Mouse (Mus musculus) erythroblast, adult 5-6 weeks (primary cell): Measurements from ENCODE around the gene Lgals3bp. TPM values are rescaled to one million over a fixed set of nuclear protein-coding genes. Genes with fewer than 3 reads are reported as not detected.
A peak's percentile ranks its signal among the peaks of the same experiment; 100 is the strongest.

Experiments used
- ATAC-seq: replicated peaks from 2 replicates; pipeline ENCODE4 v1.8.0; 2016; ENCODE audit warnings: moderate number of reproducible peaks, mild to moderate bottlenecking, moderate TSS enrichment, inconsistent platforms; ENCODE audit not compliant: poor library complexity, low FRiP score, severe bottlenecking
- total RNA-seq, 2 experiments: library from RNA; stranded (forward) in 1 of 2; stranded (reverse) in 1 of 2; fragments of 150-400 nt in 1 of 2; fragments of 200-764, 138-1000 nt in 1 of 2; gene quantifications; 2 replicates each; pipeline versions ENCODE4 v1.2.3 to v1.2.4; 2015 to 2017; ENCODE audit warnings: low replicate concordance in 2 of 2

Gene Lgals3bp
- total RNA-seq (2015; ENCODE audit: low replicate concordance), result 54.5 and 58.0 TPM in 2 replicates
- 7.7 and 18.0 TPM in 2 replicates for total RNA-seq (2017; ENCODE audit: low replicate concordance)

DNA sequence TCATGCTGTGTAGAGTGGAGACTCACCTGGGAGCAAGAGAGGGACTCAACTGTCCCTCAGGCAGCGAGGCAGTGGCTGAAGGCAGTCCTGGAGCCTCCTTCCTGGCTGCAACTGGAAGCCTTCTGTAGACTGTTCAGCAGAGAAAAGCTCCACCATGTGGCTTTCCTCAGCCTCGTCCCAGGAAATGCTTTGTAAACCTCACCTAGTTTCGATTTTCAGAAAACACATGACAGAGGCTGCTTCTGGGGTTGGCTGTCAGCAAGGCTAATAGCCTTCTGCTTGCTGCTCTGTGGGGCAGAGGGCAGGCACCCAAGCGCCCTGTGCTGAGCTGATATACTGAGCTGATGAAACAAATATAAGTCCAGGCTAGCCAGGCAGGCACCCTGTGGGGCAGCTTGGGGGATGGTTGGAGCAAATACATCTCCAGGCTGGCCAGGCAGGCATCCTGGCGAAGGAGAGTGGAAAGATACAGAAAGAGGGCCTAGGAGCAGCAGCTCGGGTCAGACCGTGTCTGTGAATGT lies at the start of gene Lgals3bp:
Lgals3bp (minus strand) TSS at position 333 of the 521 bp plus-strand sequence.
- ATAC-seq, result peak; percentile 52

DNA sequence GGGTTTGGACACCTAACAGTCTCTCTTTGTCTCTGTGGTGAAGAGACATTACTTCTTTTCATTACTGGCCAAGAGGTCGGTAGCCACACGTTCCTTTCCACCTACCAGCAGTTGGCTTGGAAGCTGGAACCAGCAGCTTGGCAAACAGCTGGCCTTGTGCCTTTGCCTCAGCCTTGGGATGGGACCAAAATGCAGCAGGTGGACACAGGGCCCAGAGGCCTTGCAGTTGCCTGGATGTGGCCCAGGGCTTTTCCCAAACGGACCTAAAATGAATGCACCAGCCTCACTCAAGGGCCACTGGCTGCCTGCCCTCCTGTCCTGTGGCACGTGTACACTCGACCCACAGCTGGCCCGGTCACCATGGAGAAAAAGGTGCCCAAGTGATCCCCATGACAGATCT lies 49.3 kb upstream of the Lgals3bp start:
- no peak for ATAC-seq

DNA sequence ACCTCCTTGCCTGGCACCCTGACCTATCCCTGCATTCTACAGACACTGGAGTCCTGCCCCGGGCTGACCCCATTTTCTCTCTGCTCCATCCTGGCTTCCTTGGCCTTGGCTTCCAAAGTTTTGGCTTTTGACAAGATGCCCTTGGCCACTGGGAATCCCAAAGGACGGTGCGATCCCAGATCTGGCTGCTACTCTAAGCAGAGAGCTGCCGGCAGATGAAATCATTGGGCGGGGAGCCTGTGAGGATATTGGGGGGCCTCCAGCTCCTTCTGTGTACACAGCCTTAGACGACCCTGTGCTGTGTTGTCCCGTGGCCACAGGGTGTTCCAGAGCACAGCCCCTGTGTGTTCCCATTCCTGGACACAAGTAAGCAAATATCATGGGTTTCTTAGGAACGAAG lies 46.5 kb upstream of the Lgals3bp start:
- no peak for ATAC-seq

DNA sequence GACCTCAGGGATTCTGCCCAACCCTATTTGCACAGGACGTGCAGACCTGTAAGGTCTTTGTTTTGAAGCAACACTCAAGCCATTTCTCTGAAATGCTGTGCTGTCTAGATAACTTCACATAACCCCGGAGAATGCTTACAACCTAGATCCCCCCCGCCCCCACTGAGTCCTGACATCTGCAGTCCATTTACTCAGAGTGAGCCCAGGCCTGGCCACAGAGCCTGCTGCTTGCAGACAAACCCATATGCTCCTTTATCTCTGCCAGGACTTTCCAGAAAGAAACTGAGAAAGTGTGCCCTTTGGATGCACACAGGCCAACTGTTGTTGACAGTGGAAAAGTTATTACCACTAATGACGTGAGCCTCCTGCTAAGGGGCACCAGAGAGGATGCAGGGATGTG lies 45.5 kb upstream of the Lgals3bp start:
- no peak for ATAC-seq

DNA sequence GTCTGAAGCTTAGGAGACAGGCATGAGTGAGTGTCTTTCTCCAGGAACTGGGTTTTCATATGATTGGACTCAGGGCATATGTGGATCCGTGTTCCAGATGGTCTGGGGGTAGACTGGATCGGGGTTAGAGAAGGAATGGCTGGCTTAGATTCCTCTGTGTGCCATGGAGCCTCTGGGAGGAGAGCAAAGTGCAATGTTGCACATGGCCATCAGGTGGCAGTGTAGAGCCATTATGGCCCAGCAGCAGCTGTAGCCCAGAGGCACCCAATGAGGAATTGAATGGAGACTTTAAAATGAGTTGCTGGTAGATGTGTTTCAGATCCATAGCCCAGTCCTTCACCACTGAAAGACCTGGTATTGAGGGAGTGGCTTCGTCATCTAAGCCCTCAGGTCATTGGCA lies 44.0 kb upstream of the Lgals3bp start:
- ATAC-seq, result peak; percentile 76

DNA sequence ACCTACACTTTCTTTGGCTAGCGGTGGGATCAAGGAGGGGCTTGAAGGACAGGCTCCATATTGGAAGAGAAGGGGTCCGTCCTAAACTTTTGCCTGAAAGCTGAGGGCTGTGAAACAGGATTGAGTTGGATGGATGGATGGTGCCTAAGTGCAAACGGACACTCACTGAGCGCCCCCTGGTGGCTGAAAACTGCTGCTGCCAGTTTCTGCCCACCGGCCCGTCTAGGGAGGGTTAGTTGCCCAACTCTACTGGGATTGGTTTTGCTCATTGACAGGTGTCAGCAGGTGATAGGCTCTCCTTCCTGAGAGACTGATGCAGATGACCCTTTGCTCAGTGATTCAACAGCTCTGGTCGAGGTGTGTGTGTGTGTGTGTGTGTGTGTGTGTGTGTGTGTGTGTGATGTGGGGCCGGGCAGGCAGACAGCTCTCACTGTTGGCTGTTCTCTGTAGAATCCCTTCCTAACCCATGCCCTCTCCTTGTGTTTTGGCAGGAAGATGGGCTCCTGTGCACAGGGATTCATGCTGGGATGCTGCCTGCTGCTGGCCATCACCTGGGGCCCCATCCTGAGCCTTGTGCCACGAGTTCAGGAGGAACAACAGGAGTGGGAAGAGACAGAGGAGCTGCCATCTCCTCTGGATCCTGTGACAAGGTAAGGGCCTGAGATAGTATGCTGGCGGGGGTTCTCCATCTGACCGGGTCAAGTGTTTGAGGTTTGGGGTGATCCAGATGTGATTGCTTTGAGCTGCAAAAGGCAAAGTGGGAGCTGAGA lies 41.5 kb upstream of the Lgals3bp start:
- 0 out of 2 replicates have a peak, but pooled peaks have one; percentile 39 for ATAC-seq

DNA sequence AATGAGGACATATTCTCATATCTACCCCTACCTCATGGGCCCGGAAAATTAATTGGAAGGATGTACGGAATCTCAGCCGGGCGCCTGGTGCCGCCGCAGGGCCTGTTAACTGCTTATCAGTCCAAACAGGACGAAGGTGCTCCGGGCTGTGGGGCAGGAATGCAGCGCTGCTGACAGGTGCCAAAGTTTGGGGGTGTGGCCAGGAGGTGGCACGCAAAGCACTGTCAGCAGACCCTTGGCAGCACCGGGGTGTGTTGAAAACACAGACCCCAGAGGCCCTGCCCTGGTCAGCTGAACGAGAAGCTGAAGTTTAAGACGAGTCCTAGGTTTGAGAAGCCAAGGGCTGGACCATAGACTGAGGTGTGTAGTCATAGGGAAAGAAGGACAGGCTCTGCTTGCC lies 40.8 kb upstream of the Lgals3bp start:
- no peak for ATAC-seq

DNA sequence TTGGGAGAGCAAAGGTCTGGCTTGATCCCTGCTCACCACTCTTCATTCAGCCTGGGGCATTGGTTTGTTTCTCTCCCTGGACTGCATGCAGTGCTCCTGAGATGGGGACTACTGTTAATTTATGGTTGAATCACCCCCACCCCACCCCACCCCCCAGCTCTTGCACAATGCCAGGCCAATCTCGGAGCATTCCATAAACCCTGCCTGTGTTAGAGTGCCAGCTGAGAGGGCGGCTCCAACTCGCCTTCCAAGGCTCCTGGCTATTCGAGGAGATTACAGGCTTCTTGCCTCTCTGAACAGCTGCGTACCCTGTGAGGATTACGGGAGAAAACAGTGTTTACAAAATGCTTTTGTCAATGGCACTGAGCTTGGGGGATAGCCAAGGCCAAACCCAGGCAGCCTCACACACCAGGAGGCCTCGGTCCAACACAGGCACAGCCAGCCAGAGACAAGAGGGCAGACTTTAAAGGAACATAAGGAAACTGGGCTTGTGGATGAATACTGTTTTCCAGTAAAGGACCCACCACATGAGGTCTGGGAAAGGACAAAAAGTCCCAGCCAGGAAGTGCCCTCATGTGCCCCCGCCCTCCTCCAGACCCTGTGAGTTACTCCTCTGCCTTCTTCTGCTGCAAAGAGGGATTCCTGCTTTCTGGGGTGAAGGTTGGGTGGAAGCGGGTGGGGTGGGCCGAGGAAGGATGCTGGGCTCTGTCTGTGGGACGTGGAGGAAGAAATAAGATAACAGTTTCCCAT lies 36.9 kb upstream of the Lgals3bp start:
- ATAC-seq, result no peak

DNA sequence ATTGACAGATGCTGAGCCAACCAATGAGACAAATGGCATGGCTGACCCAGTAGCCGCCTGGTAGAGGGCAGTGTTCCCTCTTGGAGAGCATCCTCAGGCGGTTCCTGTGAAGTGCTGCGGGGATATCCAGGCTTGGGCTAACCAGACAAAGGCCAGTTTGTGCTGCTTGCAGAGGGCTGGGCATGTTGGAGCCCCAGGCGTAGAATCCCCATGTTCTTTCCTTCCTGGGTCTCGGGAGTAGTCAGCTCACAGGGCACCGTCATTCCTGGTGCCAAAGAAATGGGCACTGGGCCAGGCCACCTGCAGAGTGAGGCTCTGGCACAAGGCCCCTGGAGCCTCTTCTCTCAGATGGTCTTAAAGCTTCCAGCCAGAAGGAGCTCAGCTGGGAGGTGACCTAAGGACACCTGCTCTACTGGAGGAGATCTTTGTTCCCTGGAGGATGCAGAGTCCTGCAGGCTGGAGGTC lies 34.6 kb upstream of the Lgals3bp start:
- ATAC-seq, result no peak

DNA sequence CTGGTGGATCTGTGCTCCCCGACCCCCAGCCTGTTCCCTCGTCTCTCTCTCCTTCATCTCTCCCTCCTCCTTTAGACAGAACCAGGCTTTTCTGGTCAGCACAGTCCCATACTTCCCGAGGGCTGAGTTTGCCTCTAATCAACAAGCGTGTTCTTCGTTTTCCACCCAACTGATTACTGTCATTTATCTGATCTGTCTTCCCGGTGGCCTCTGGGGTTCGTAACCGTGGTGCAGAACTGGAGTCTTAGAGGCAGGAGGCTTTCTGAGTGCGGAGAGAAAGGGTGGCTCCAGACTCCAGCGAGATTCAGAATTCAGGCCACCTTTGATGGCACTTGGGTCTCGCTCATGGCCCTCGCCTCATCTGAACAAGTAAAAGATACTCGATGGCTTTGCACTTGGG lies 32.2 kb upstream of the Lgals3bp start:
- ATAC-seq, result no peak

DNA sequence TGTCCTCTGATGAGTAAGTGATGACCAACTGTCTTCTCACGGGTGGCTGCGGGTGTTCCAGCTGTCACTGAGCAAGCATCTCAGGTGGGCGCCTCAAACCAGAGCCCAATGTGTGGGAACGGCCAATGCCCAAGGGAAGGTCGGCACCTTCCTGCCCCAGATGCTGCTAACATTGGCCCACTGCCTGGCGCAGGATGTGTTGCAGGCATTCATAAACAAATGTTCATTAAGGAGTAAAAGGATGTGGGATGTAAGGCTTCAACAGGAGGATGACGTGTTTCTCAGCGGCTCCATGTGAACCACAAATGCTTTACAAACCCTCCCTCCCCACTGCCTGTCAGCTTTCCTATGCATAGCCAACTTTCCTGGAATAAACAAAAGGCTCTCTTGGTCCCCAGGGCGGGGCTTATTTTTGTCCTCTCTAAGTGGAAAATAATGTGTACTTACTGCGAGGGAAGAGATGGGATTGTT lies 31.5 kb upstream of the Lgals3bp start:
- no peak for ATAC-seq

DNA sequence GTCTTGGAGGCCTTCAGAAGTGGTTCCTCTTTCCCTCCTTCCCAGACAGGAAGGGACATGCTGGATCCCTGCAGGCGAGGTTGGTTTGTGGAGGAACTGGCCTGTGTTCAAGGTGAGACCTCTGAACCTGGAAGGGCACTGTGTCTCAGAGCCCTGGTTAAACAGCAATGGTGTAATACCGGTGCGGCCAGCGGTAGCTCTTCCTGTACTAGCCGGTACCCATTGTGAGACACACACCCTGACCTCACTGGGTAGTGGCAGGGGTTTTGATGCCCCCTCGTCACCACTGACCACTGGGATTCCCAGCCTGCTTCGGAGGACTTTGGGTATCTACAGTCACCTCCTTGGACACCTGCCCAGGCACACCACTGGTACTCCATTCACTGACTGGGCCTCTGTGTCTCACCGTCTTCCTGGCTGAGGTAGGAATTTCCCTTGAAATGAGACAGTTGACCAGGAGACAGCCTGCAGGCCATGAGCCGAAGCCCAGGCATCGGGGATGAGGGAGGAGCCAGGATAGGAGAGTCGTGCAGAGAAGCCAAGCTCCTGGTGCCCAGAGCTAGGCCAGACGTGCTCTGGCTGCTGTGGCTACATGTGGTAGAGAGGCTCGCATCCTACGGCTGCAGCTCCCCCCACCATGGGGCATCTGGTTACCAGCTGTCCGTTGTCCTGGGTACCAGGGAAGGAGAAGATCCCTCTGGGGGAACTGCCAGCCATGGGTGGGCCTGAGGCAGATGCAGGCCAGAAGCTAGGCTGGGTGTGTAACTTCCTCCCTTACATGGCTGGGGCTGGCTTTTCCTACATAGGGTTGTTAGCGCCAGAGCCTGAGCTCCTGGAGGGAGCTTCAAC lies 29.4 kb upstream of the Lgals3bp start:
- no peak for ATAC-seq

DNA sequence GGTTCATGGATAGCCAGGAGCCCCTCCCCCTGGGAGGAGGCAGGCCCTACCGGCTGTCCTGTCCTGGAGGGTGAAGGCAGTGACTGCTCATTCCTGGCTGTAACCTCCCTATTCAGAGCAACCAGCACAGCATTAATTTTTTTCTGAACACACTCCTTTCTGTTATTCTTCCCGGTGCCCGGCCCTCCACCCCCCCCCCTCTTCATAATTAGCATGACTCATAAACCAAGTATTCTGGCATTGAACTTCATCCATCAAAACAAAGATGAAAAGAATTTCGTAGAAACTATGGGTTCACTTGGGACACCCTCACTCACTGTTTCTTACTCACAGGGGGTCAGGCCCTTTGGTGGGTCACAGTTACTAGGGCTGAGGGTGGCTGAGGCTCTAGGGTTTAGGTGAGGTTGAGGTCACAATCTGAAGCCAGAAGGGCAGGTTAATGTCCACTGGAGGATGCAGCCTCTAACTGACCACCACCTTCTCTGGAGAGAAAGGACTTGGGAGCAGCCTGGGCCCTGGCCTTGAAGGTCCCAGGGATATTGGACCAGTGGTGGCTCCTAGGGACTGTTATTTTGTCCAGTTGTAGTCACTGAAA lies 28.5 kb upstream of the Lgals3bp start:
- no peak for ATAC-seq

DNA sequence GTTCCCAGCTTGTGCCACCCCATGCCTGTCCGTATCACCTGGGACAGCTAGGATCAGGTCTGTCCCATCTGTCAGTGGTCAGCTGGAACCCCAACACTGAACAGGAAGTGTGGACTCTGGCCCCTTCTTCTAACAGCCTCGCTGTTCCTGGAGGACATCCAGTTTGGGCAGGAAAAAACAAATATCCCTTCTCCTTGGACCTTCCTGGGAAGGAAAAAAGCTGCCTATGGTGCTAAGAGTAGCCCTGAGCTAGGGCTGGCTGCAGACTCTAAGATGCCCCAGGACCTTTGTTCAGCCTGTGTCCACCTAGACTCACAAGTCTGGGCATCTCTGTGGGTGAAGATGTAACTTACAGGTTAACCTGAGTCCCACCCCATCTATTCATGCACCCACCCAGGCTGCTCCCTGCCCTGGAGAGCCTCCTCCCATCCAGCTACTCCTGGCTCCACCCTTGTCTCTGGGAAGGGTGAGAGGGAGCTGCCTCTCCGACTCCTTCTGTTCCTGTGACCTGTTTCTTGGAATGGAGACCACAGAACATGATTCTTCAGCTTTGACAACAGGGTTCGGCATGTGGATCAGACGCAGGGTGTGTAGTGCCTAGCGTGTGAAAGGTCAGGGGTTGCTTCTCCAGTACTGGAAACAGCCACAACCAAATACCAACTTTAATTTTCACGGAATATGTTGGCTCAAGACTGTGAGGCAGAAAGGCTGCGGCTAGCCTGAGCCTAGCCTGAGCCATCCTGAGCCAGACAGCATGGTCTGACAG lies 27.2 kb upstream of the Lgals3bp start:
- no peak for ATAC-seq

DNA sequence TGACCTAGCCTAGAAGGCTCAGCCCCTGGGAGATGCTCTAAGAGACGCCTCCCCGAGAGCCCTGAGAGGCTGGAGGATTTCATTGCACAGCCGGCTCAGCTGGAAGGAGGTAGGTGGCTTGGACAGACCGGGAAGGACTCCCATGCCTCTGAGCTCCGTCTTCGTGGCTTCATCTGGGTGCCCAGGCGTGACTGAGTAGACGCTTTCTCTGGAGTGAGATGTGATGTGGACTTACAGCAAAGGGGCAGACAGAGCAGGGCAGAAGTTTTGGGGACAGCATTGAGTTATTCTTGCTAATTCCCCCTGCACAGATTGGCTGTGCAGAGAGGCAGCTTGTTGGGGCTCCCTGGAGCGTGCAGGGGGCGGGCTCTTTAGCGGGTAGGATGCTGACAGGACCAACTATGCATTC lies 26.6 kb upstream of the Lgals3bp start:
- no peak for ATAC-seq

DNA sequence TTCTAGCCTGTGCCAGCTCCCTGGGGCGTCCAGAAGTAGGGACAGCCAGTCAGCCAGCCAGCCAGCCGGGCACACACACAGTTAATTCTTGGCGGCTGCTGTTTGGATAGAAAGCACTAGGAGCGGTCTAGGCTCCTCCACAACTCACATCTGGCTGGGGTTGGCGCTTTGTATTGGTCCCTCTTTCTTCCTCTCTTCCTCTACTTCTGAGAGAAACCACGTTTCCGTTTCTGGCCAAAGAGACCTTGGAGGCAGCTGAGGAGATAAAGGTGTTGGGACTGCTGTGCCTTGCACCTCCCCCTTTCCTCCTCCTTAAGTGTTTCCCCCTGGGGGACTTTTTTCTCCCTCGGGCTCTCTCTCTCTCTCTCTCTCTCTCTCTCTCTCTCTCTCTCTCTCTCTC lies 26.1 kb upstream of the Lgals3bp start, which contains the start of gene C1qtnf1:
C1qtnf1 (plus strand) TSS at position 218 of the 400 bp plus-strand sequence.
- ATAC-seq, result no peak

DNA sequence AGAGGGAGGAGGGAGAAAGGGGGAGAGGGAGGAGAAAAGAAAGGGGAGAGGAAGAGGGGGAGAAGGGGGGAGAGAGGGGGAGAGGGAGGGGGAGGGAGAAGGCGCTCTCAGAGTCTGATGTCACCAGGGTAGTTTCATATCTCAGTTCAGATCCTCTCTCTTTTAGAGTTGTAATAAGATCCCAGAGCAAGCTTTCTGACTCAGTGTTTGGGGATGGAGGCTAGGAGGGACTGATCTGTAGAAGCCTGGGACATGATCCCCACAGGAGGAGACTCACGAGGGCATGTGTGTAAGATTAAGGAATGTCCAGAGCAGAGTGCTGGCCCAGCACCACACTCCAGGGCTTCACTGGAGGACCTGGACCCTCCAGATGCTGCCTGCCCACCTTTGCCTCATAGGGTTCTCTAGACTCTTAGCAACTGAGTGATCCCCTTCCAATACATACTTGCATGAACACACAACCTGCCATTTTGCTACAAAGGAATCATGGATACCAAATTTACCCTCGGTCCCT lies 25.4 kb upstream of the Lgals3bp start:
- no peak for ATAC-seq

DNA sequence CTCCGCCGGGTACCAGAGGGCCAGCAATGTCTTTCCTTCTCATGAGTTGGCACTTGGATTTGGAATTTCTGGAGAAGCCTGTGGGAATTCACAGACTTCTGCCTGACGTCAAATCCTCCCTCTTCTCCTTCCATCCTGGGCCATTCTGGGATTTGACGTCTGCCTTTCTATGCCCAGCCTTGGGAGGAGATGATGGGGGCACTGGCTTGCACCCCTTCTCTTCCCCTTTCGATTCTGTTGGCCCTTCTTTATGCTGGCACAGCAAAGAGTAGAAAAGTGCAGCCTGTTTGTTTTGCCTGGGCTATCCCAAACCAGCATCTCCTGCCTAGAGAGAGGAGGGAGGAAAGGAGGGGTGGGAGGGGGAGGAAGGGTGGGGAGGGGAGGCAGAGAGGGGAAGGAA lies 24.9 kb upstream of the Lgals3bp start:
- ATAC-seq, result no peak
